Mouse (Mus musculus) left cerebral cortex, adult 9 months (tissue): ENCODE results near the gene Onecut1.

Experiments used
- DNase-seq, 2 experiments: peaks; one replicate each; pipeline ENCODE4 v3.0.0; 2022; ENCODE audit warnings: low spot score in 2 of 2

Onecut1 gene

GRCm38 (mm10) chr9:74861561-74861980 is at the start of gene Onecut1:
Gene Onecut1, plus strand, starts transcription at chr9:74861921.
- DNase-seq, result no peak

DNA sequence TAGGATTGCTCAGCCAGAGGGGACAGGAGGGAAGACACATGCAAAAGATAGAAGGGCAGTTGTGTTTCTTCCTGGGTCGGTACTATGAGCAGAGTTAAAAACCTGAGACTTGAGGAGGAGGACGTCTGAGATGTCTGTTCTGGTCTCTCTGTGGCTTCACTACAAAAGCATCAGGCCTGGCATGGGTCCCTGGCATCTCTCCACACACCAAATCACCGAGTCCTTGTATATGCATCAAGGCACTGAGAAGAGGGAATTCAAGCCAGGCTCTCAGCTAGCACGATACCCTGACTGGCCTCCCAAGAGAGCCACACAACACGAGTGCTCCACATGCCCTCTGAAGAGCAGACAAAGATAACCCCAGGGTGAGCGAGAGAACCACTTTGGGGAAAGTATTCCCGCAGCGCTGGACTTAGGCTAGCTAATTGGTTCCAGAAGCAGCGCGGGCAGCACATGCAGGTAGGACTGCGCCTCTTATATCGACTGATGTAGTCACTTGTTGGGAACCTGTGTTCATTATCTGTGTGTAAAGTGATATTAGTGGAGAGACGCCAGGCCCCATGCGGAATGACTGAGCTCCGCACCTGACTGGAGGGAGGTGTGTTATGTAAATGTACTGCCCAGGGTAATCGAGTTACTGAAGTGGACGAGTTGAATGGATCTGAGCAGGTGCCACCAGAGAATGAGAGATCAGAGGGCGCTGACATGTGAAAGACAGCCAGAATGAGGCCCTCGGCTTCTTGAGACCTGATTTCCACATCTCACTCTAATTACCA is 41.8 kb upstream of the Onecut1 start:
- DNase-seq, result no peak

- no peak for DNase-seq
Observed at GRCm38 (mm10) chr9:74825102-74825501, 36.6 kb upstream of the Onecut1 start.

DNA sequence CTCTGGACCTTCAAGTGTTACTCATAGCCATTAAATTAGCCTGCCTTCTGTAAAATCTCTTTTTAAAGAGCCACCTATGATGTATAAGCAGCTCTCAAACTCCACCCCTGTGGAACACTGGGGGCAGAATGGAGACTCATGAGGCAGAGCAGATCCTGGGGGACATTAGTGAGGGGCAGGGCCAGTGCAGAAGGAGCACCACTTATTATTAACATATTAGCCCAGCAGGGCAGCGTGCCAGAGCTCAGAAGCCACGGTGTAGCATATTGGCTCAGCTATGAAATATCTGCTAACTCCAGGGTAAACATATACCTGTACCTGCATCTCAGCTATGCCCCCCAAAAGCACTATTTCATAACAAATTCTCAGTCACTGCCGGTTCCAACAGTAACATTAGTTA is 32.5 kb upstream of the Onecut1 start:
- DNase-seq, result no peak

- no peak for DNase-seq
Observed at GRCm38 (mm10) chr9:74842890-74843289, 18.8 kb upstream of the Onecut1 start.

GRCm38 (mm10) chr9:74846867-74847830 is 14.6 kb upstream of the Onecut1 start:
- DNase-seq, result no peak

GRCm38 (mm10) chr9:74848411-74849194 is 13.1 kb upstream of the Onecut1 start:
- no peak for DNase-seq

- DNase-seq, result no peak
Observed at GRCm38 (mm10) chr9:74849195-74849978, 12.3 kb upstream of the Onecut1 start.

DNA sequence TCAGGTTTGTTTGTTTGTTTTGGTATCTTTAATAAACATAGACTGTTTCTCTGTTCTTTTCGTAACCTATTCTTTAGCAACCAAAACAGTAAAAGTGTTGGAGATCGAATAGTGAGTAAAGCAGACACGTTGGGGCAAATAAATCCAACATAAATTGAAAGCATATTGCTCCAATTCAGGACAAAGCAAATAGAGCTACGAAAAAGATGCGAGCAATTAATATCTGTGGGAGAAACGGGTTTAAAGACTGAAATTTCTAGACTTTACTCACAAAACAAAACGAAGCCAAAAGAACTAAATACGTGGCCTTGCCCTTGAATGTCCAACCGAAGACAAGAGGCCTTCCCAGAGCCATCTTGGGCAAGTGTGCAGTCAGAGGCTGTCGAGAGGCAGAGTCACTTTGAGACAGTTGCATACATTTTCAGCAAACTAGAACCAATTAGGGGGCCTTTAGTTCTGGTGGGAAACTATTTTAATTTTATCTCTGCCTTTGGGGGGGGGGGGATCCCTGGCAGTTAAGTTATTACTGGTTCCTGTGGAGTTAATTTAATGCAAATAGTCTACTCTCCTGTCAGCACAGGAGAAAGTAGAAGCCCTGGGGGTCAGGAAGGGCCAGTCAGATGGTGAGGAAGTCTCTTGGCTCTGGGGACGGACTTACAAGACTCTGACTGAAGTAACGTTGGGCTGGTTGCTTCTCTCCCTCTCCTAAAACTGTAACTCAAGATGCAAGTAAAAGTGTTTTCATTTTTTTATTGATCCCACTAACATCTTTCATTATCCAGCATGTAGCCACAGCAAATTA is 11.5 kb upstream of the Onecut1 start:
- DNase-seq, result no peak

GRCm38 (mm10) chr9:74850781-74851145 is 11.0 kb upstream of the Onecut1 start:
- no peak for DNase-seq

DNA sequence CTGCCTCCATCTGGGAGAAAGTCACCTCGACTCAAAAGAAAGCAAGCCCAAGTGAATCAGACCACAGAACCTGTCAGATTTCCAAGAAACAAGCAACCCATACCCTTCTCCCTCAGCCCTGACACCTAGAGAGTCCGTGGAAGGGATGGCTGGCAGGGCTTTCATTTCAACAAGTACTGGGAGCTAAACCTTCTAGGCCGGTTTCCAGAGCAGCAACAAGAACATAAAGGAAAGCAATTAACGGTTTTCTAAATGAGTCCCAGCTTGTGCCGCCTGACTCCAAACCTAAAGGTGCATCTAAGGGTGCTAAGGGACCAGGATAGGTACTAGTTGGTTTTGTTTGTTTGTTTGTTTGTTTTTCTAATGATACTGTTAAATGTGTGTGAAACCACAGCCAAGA is 10.1 kb upstream of the Onecut1 start:
- no peak for DNase-seq

DNA sequence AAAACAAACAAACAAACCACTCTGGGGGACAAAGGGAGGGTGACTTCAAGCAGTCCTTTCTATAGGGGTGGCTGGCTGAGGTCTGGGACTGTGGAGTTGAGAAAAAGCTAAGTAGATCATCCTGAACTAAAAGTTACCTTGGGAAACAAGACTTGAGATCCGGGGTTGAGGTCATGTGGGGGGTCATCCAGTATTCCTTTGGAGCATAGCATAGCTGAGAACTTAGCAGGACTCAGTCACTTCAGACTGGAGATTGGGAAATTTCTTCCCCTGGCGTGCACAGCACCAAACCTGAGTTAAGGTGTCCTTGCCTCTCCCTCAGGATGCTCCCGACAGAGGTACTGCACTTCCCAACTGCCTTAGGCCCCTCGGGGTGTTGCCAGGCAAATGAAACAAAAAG is 9.4 kb upstream of the Onecut1 start:
- no peak for DNase-seq

- no peak for DNase-seq
Observed at GRCm38 (mm10) chr9:74853191-74854072, 8.3 kb upstream of the Onecut1 start.

- no peak for DNase-seq
Observed at GRCm38 (mm10) chr9:74854073-74854591, 7.6 kb upstream of the Onecut1 start.

DNA sequence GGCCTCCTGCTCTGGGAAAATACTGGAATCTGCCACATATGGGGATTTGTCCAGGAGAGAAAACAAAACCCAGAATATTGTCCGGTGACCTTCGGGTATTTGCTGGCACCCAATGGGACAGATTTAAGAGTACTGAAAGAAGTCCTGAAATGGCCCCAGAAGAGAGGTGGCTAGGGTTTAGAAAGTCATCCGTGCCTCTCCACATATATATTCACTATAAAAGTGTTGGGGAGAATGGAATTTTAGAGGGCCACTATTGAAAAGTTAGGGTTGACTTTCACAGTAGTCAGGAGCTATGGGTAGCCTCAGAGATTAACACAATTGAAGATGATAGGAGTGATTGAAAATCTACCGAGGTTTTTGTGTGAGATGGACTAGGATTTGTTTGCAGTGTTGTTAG is 6.3 kb upstream of the Onecut1 start:
- DNase-seq, result no peak

GRCm38 (mm10) chr9:74856578-74857507 is 4.9 kb upstream of the Onecut1 start:
- no peak for DNase-seq

DNA sequence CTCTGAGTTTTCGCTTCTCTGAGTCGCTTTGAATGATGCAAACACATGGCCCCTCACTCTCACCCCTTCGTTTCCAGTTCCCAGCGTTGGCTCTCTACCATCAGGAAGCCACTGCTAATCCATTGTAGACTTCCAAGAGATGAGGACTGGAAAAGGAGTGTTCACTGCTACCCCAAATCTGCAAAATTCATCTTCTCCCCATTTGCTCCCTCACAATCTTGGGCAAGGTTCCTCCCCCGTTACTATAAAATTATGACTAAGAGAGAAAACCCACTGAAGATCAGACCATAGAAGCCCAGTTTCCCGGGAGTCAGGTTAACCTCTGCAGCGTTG is 4.2 kb upstream of the Onecut1 start:
- no peak for DNase-seq

GRCm38 (mm10) chr9:74858111-74858510 is 3.6 kb upstream of the Onecut1 start:
- DNase-seq, result no peak
